Mouse (Mus musculus) stomach, postnatal 0 days (tissue): ENCODE results near the gene Lmln.

ENCODE experiments used
- CTCF ChIP-seq: IDR thresholded peaks from 2 replicates; pipeline ENCODE4 v1.5.1; 2016; ENCODE audit warnings: antibody characterized with exemption, low read depth, mild to moderate bottlenecking, moderate library complexity
- EP300 ChIP-seq: optimal IDR thresholded peaks from 2 replicates; pipeline ENCODE3; 2016; ENCODE audit warnings: antibody characterized with exemption

DNA sequence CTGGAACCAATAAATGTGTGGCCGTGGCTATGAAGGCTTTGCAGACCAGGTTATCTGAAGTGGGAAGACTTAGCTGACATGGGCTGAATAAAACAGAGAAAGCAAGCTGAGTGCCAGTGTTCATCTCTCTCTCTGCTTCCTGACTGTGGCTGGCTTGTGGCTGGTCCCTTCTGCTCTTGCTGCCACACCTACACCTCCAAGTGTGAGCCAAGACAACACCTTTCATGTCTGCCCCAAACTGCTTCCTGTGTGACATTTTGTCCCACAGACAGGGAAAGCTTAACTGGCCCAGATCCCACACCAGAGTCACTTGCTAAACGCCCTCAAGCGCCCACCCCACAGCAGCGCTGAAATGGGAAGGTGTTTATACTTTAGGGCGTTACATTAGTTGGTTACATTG lies 9.2 kb upstream of the Lmln start:
- TF ChIP-seq CTCF (no peak), EP300 (no peak)
